Mouse (Mus musculus) embryonic fibroblast, embryonic 13.5 days (primary cell): ENCODE results near the gene Dnajc25.

Experiments
- CTCF ChIP-seq: IDR thresholded peaks from 2 replicates; pipeline ENCODE4 v1.5.1; 2011; ENCODE audit warnings: mild to moderate bottlenecking, control low read depth, low read length, moderate library complexity, borderline replicate concordance; ENCODE audit not compliant: insufficient read depth
- POLR2A ChIP-seq: IDR thresholded peaks from 2 replicates; pipeline ENCODE4 v1.6.1; 2011; ENCODE audit warnings: low read depth, mild to moderate bottlenecking, control low read depth, low read length, moderate library complexity

- TF ChIP-seq CTCF, result no peak
- no peak for TF ChIP-seq POLR2A
Measured at GRCm38 (mm10) chr4:59006211-59006610, 11.3 kb downstream of the Dnajc25 start.
